Mouse (Mus musculus): ENCODE data around the gene Colca2. TPM values are rescaled to one million over a fixed set of nuclear protein-coding genes. Genes with fewer than 3 reads are reported as not detected.
A peak's percentile ranks its signal among the peaks of the same experiment; 100 is the strongest.

The Colca2 gene
- 1 to 10 TPM in 1 of 2 experiments, under 1 TPM in 1; 0.86 to 1.5 TPM for total RNA-seq (2021)
- long read RNA-seq, experiment 1, partial matches to known transcripts, result 0 of 2 reads
- long read RNA-seq, experiment 1, other reads (novel, unspliced or antisense), result 0 of 2 reads
- long read RNA-seq, experiment 2, result 0 reads

DNA sequence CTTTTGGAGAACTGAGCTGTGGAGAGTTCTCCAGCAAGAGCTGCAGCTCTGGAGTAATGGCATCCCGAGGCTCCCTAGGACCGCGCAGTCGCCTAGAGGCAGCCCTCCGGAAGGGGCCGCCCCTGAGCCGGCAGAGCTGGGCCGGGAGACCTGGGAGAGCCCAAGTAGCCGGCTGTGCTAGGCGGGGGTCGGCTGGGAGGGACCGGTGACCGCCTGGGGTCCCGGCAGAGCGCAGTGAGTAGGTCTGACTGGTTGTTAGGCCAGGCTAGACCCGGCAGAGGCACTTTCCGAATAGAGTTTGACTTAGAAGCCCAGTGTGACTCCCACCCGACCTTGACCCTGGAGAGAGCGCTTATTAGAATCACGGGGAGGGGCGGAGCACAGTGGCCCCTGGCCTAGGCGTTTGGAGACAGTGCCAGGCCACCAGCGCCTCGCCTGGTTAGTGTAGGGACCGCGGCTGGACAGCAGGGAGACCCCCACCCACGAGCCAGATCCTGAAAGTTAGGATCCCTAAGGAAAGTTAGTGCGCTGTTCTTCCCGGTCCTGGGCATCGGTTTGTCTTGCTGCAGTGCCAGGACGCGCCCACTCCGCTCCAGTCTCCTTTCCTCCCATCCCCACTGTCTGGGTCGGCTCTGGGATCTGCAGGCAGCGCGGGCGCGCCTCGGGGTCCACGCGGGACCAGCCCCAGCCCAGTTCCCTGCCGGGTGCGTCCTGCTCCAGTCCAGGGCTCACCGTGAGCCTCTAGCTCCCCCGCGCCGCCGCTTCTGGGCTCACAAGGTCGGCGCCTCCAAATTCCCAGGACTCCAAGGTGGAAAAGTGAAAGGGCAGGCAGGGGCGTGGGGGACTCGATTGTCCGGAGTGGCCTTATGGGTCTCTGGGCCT lies at the start of gene Colca2:
Colca2 (minus strand) TSS at position 70 of the 882 bp plus-strand sequence.
- DNase-seq (ENCODE audit: low spot score in 2 of 2), result peak; percentile 51 to 65

DNA sequence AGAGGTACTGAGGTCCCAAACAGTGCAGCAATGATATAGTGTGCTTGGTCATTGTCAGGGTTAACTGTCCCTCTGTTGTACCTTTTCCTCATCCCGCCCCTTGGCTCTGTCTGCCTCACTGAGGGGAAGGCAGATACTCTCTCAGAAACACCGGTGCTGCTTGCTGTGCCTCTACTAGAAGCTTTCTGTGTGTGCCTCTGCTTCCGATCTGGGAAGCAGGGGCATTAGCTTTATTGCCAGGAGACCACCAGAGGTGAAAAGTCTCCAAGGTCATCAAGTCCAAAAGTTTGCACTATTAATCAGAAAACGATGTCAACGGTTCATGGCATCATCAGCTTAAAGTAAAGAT lies 49.2 kb upstream of the Colca2 start:
- no peak for DNase-seq (ENCODE audit: low spot score in 2 of 2)

GRCm38 (mm10) chr9:51326619-51327554 lies 48.5 kb upstream of the Colca2 start:
- no peak for DNase-seq (ENCODE audit: low spot score in 2 of 2)

DNA sequence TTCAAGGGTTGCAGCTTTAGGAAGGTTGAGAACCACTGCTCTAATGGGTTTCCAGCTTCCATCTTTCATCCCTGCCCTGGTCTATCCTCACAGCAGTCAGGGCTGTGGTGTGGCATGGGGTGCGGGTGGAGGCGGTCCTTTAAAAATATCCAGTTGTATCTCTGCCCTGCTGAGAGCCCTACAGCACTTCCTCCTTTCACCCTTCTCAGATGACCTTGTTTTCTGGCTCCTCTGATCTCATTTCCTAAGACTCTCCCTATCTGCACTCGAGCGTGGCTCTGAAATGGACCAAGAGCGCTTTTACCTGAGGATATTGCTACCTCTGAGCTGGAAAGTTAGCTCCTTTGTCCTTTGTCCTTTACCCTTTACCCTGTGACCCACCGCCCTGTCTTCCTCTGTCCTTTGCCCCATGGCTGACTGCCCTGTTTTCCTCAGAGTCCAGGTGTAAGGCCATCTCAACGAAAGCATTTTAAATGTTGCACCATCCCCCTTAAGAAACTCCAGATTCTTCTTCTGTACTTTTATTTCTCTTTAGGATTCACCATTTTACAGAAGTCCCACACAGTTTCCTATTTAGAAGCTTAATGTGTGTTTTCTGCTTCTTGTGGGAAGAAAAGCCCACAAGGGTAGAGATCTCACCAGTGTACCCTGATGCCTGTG lies 46.2 kb upstream of the Colca2 start:
- no peak for DNase-seq (ENCODE audit: low spot score in 2 of 2)

GRCm38 (mm10) chr9:51320096-51320495 lies 41.7 kb upstream of the Colca2 start:
- DNase-seq (ENCODE audit: low spot score in 2 of 2), result no peak

- DNase-seq (ENCODE audit: low spot score in 2 of 2), result no peak
Measured at GRCm38 (mm10) chr9:51318246-51318645, 39.9 kb upstream of the Colca2 start.

DNA sequence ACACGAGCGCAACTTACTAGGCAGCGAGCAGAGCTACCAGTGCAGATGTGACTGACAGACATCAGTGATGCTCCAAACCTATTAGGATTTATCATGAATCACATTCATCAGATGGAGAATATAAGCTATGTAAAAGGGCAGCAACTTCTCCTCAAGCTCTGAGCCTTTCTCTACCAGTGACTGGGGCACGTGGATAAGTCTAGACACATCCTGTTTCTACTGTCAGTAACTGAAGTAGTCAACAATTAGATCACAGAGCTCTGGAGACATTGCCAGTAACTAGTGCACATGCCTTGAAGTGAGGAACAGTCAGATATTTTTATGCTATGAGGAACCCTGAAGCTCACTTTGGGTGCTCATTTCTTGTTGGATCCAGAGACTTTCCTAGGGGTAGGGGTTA lies 39.0 kb upstream of the Colca2 start:
- no peak for DNase-seq (ENCODE audit: low spot score in 2 of 2)

GRCm38 (mm10) chr9:51315402-51316063 lies 37.2 kb upstream of the Colca2 start:
- DNase-seq (ENCODE audit: low spot score in 2 of 2), result no peak

DNA sequence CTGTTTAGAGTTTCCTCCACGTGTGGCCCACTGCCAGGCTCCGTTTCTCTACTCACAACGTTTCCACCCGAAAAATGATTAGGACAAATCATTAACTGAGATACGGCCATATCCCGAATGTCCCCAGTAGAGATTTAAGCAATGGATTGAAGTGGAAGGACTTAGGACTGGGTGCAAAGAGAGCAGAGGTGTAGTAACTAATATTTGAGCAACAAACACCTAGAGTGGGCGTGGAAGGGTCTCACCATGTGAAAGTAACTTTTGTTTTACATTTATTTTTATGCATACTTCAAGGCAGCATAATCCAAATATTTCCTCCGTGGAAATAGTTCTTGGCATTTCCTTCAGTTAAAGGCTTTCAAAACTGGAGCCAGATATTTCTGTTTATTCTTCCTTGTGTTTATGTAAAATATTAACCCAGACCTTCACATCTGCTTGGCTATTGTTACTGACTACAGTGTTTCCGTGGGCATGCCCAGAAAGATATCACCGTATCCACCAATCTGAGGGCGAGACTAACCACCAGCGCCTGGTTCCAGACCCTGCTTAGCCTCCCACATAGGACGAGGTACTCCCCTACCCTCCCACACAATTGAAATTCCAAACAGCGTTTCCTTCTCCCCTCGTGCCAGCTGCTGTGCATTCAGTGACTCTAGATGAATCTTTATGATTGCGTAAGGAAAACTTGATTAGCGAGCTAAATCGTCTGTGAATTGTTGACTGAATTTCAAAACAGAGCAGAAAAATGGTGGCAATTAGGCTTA lies 34.4 kb upstream of the Colca2 start:
- no peak for DNase-seq (ENCODE audit: low spot score in 2 of 2)

DNA sequence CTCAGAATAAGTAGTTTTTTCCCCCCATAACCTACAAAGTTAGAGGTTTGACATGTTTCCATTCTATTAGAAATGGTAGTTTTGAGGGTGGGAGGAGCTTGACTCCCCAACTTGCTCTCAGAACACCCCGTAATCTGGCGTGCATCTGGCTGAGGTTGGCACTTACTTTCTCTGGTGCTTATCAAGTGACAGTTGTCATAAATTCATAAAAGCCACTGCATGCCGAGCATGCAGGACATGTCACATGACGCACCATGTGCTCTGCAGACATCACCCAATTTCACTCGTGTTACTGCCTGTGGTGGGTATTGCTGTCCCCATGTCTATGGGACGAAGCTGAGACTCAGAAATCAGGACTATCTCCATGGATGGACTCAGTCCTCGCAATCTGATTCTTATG lies 32.1 kb upstream of the Colca2 start:
- DNase-seq (ENCODE audit: low spot score in 2 of 2), result no peak

DNA sequence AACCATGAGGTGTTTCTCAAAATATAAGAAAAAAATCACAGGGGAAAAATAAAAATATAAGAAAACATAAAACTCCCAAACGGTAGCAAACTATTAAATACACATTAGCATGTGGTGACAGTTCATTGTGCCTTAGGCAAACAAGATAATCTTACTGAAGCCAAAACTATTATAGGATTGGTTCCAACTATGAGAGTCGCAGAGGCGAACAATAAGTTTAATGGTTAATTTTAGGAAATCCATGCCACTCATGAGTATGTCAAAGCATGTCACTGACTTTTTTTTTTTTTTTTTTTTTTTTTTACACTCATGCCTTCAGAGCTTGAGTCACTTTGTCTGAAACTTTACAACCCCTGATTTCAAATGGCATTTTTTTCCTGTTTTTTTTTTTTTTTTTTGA lies 28.0 kb upstream of the Colca2 start:
- no peak for DNase-seq (ENCODE audit: low spot score in 2 of 2)

- peak; percentile 7 to 23 for DNase-seq (ENCODE audit: low spot score in 2 of 2)
Measured at GRCm38 (mm10) chr9:51305146-51305545, 26.8 kb upstream of the Colca2 start.

- DNase-seq (ENCODE audit: low spot score in 2 of 2), result no peak
Measured at GRCm38 (mm10) chr9:51303980-51304379, 25.6 kb upstream of the Colca2 start.

DNA sequence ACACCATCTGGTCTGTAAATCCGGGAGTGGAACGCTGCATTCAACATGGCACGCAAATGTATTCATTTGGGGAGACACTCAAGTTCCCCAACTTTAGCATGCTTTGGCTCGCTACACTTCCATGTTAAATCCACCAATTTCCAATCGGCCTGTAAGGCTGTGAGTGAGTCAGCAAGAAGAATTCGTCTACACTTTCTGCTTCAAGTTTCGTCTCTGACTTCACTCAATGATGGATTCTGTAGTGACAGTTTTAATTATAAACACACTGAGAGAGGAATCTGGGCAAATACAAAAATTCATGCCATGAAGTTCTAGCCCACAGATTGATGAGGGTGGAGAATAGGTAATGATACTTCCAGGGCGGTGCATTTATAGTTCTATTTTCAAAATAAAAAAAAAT lies 15.2 kb upstream of the Colca2 start:
- DNase-seq (ENCODE audit: low spot score in 2 of 2), result no peak

GRCm38 (mm10) chr9:51292674-51293073 lies 14.3 kb upstream of the Colca2 start:
- DNase-seq (ENCODE audit: low spot score in 2 of 2), result peak; percentile 82 to 86

GRCm38 (mm10) chr9:51290980-51291379 lies 12.6 kb upstream of the Colca2 start:
- DNase-seq (ENCODE audit: low spot score in 2 of 2), result no peak

- DNase-seq (ENCODE audit: low spot score in 2 of 2), result no peak
Measured at GRCm38 (mm10) chr9:51286079-51286478, 7.7 kb upstream of the Colca2 start.

DNA sequence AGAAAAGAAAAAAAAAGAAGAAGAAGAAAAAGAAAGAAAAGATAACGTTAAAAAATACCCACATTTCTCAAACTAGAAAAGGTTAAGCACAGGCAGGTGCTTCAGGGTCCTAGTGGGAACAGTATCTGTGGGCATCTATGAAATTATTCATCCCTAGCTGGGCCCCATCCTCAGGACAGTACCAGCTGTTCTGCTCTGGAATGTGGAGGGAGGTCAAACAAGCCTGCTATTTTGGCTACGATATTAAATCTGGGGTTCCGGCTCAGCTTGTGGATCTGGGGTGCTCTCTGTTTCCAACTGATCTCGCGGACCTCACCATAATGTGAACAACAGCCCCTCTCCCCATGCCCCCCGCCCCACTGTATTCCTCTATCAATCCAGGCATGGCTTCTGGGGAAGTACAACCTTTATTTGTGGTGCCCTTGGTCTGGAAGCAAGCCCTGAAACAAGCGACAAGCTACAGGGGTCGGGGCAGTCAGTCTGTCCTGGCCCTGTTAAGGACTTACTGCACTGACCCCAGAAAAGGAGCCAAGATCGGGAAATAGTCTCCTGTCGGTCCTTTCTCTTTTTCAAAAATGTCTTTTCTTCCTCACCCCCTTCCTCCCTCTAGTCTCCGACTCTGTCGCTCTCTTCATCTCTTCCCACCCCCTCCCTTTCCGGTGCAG lies 403 bp downstream of the Colca2 start:
- no peak for DNase-seq (ENCODE audit: low spot score in 2 of 2)

GRCm38 (mm10) chr9:51274678-51275077 lies 3.7 kb downstream of the Colca2 start:
- DNase-seq (ENCODE audit: low spot score in 2 of 2), result no peak
